Mouse (Mus musculus) monocyte, adult 5-6 weeks (primary cell): ENCODE measurements around the gene Tmem121. TPM values are rescaled to one million over a fixed set of nuclear protein-coding genes. Genes with fewer than 3 reads are reported as not detected.

Experiments used
- ATAC-seq: fragments of 153-309, 156-312 bp; replicated peaks from 2 replicates; pipeline ENCODE4 v1.8.0; 2017; ENCODE audit warnings: mild to moderate bottlenecking; ENCODE audit not compliant: low TSS enrichment, insufficient number of reproducible peaks, severe bottlenecking, poor library complexity, low FRiP score
- total RNA-seq: library from RNA; stranded (forward); fragments of 200-1000, 200-491, 200-594 nt; gene quantifications from 3 replicates; pipeline ENCODE4 v1.2.3, GENCODE M21; 2017

Gene Tmem121
- 0.19 TPM in 1 of 3 replicates, not detected in the others for total RNA-seq

GRCm38 (mm10) chr12:113185442-113186291 lies at the start of gene Tmem121:
Gene Tmem121, plus strand, starts transcription at chr12:113185930.
- no peak for ATAC-seq

- ATAC-seq: no peak
Observed at GRCm38 (mm10) chr12:113136492-113137020, 49.2 kb upstream of the Tmem121 start.

GRCm38 (mm10) chr12:113137260-113138213 lies 48.2 kb upstream of the Tmem121 start:
- ATAC-seq: no peak

- ATAC-seq: no peak
Observed at GRCm38 (mm10) chr12:113138291-113138690, 47.4 kb upstream of the Tmem121 start.

- ATAC-seq: no peak
Observed at GRCm38 (mm10) chr12:113138901-113139864, 46.5 kb upstream of the Tmem121 start.

GRCm38 (mm10) chr12:113139908-113140615 lies 45.7 kb upstream of the Tmem121 start, which contains the start of gene Crip2:
Gene Crip2, plus strand, starts transcription at chr12:113140236.
- peak; percentile 33; the same call in 1 of the 2 replicates for ATAC-seq

- ATAC-seq: no peak
Observed at GRCm38 (mm10) chr12:113140616-113141411, 44.9 kb upstream of the Tmem121 start.

GRCm38 (mm10) chr12:113141531-113141973 lies 44.2 kb upstream of the Tmem121 start:
- no peak for ATAC-seq

GRCm38 (mm10) chr12:113142021-113142975 lies 43.4 kb upstream of the Tmem121 start:
- ATAC-seq: no peak

GRCm38 (mm10) chr12:113143164-113143563 lies 42.6 kb upstream of the Tmem121 start:
- no peak for ATAC-seq

- 0 out of 2 replicates have a peak, but pooled peaks have one; percentile 16 for ATAC-seq
Observed at GRCm38 (mm10) chr12:113144001-113144756, 41.6 kb upstream of the Tmem121 start.

GRCm38 (mm10) chr12:113144886-113145285 lies 40.8 kb upstream of the Tmem121 start:
- no peak for ATAC-seq

- ATAC-seq: no peak
Observed at GRCm38 (mm10) chr12:113145591-113145990, 40.1 kb upstream of the Tmem121 start.

GRCm38 (mm10) chr12:113146112-113147057 lies 39.3 kb upstream of the Tmem121 start, which contains the start of gene Crip1:
Gene Crip1, plus strand, starts transcription at chr12:113146316.
- ATAC-seq: peak; percentile 37
